Mouse (Mus musculus) midbrain, embryonic 11.5 days (tissue): ENCODE measurements at regions not wholly inside any gene's neighbourhood (a gene's known extent, or its start where the extent isn't known, plus 50 kb on each side); places are given as distances from the start of the nearest gene placed in this dataset.

Experiments used
- ATAC-seq: fragments of 200-750 bp; cut with Nextera tagmentation; 2 replicates; pipeline ENCODE4 v1.8.0; 2017; ENCODE audit warnings: moderate TSS enrichment, moderate library complexity; ENCODE audit not compliant: low FRiP score
- DNase-seq: peaks from one replicate; pipeline ENCODE4 v3.0.0; 2015; ENCODE audit warnings: low spot score; ENCODE audit errors: missing footprints
- H3K27ac ChIP-seq: fragments of 300-500 bp; sonication (generic); 2 replicates; pipeline ENCODE4 v1.5.1; 2014; ENCODE audit warnings: low read depth, low read length
- H3K27me3 ChIP-seq: fragments of 300-500 bp; sonication (generic); 2 replicates; pipeline ENCODE4 v1.6.1; 2014; ENCODE audit warnings: mild to moderate bottlenecking, low read length, moderate library complexity, mixed read lengths; ENCODE audit not compliant: control insufficient read depth, insufficient read depth
- H3K36me3 ChIP-seq: fragments of 300-500 bp; sonication (generic); 2 replicates; pipeline ENCODE4 v1.6.1; 2014; ENCODE audit warnings: mild to moderate bottlenecking, low read length, moderate library complexity, mixed read lengths; ENCODE audit not compliant: control insufficient read depth, insufficient read depth
- H3K4me1 ChIP-seq: fragments of 300-500 bp; sonication (generic); 2 replicates; pipeline ENCODE4 v1.6.1; 2014; ENCODE audit warnings: low read length; ENCODE audit not compliant: control insufficient read depth, insufficient read depth
- H3K4me2 ChIP-seq: fragments of 300-500 bp; sonication (generic); 2 replicates; pipeline ENCODE4 v1.6.1; 2014; ENCODE audit warnings: mild to moderate bottlenecking, moderate library complexity
- H3K4me3 ChIP-seq: fragments of 300-500 bp; sonication (generic); 2 replicates; pipeline ENCODE4 v1.5.1; 2014; ENCODE audit warnings: low read depth, low read length
- H3K9ac ChIP-seq: fragments of 300-500 bp; sonication (generic); 2 replicates; pipeline ENCODE4 v1.6.1; 2014; ENCODE audit warnings: low read length
- H3K9me3 ChIP-seq: fragments of 300-500 bp; sonication (generic); 2 replicates; pipeline ENCODE4 v1.6.1; 2016; ENCODE audit warnings: low read length; ENCODE audit not compliant: control insufficient read depth
- WGBS: fragments of 180-500 bp; shearing (Covaris S2); extraction: QIAGEN DNeasy Blood & Tissue Kit; methylation state at CpG from one replicate; pipeline ENCODE4 v1.1.7; 2014; 5-methylcytosine and 5-hydroxymethylcytosine counted together

DNA sequence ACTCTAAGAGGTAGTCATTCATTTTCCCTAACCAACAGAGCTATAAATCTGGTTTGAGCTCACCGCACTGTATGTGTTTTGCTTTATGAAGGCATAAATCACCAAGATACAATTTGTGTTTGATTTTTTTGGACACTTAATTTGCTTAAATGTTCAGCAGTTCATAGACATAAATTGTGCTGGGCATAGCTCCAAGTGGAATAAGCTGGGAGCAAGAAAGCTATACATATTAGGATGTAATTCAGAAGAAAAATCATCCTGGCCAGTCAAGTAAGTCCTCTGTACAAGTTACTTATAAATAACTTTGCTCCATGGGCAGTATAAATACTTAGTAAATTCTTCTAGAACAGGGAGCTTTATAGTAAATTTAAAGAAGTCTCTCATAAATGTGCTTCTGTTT lies 267.0 kb upstream of the Atp5g3 start:
- H3K4me2 ChIP-seq, result no peak overlapping the region
- no peak overlapping the region for H3K27ac ChIP-seq
- H3K9me3 ChIP-seq, result no peaks in the 10 kb centered on the region
- H3K9ac ChIP-seq, result no peak overlapping the region
- no peaks in the 10 kb centered on the region for H3K36me3 ChIP-seq
- ATAC-seq, result no peak
- H3K4me3 ChIP-seq, result no peak overlapping the region
- no peak for DNase-seq
- WGBS, result 100% methylated on average over 1 of the region's 1 CpGs
- no peaks in the 10 kb centered on the region for H3K4me1 ChIP-seq
- no peaks in the 10 kb centered on the region for H3K27me3 ChIP-seq

DNA sequence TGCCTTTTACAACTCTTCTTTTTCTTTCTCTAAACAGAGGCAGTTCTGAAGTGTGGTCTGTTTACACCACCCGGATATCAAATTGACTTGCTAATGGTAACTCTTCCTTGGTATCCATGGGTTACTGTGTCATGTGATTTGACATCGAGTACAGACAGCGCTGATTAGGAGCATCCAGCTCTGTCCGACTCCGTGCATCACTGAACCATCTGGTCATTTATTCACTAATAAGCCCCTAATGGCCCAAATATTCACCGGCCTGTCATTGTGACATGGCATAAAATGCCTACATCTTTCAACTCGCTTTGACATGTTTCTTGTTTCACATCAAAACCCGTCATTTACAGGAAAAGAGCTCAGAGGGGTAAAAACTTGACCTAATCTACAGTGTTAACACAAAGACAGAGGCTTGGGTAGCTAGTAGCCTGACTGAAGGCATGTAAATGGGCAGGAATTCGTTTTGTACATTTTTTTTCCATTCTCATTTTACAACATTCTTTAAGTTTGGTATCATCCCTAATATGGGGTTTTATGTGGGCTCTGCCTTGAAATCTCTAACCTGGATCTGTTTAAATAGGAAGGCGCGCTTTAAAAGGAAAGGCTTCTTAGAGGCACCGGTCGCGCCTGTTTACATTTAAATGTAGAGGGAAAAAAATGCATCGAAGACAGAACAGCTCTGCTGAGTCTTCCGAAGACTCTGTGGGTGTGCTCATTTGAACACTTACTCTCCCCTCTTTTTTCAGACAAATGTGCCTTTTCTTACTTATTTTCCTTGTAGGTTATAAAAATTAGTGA lies 257.8 kb upstream of the Atp5g3 start:
- Histone ChIP-seq H3K4me1 (0 out of 2 replicates have a peak, but pooled peaks cover 3% of the 10 kb centered on the region), H3K9ac (no peak overlapping the region), H3K27ac (0 out of 2 replicates have a peak overlapping the region, but pooled peaks have one; percentile 35), H3K4me3 (no peak overlapping the region), H3K27me3 (no peaks in the 10 kb centered on the region), H3K9me3 (no peaks in the 10 kb centered on the region), H3K4me2 (no peak overlapping the region), H3K36me3 (no peaks in the 10 kb centered on the region)
- DNase-seq (peak; percentile 87), ATAC-seq (peak; percentile 78)
- WGBS, result 42% methylated on average over 16 of the region's 16 CpGs

DNA sequence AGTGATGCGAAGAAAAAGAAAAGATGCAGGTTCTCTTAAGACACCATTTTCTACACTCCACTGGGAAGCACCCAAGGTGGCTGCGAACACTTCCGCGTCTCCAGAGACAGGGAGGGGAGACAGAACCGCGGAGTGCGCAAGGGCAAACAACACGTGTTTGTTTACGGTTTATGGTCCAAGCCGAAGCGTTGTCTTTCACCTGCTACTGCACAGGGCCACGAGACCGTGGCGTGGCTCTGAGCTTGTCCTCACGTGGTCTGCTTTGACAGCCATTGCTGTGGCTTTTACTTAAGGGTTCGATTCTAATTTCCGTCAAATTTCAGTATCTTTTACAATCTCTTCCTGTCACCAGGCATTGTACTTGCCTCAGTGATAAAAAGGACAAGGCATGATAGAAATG lies 257.2 kb upstream of the Atp5g3 start:
- no peak overlapping the region for H3K4me3 ChIP-seq
- 0 out of 2 replicates have a peak, but pooled peaks cover 3% of the 10 kb centered on the region for H3K4me1 ChIP-seq
- 90% methylated on average over 17 of the region's 17 CpGs for WGBS
- DNase-seq (no peak), ATAC-seq (peak; percentile 30; the same call in 1 of the 2 replicates)
- no peaks in the 10 kb centered on the region for H3K36me3 ChIP-seq
- H3K27me3 ChIP-seq, result no peaks in the 10 kb centered on the region
- H3K4me2 ChIP-seq, result no peak overlapping the region
- H3K27ac ChIP-seq, result 0 out of 2 replicates have a peak overlapping the region, but pooled peaks have one; percentile 5
- no peak overlapping the region for H3K9ac ChIP-seq
- no peaks in the 10 kb centered on the region for H3K9me3 ChIP-seq

DNA sequence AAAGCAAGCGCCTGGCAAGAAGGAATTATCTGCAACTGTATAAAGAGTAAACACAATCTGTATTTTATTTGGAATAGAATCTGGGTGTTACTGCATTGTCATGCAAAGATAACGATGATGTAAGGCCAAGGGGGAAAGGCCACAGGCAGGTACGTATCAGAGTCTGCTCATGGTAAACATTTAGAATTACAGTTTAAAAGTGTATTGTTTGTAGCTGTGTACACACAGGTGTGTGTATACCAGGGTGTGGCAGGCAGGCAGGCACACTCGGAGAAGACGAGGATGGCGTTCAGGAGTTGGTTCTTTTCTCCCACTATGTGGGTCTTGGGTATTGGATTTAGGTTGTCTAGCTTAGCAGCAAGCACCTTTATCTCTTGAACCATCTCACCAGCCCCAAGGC lies 242.9 kb upstream of the Atp5g3 start:
- no peaks in the 10 kb centered on the region for H3K36me3 ChIP-seq
- H3K4me1 ChIP-seq, result peaks cover 10% of the 10 kb centered on the region
- no peak overlapping the region for H3K27ac ChIP-seq
- ATAC-seq, result no peak
- no peak overlapping the region for H3K4me3 ChIP-seq
- H3K9ac ChIP-seq, result no peak overlapping the region
- H3K9me3 ChIP-seq, result no peaks in the 10 kb centered on the region
- no peaks in the 10 kb centered on the region for H3K27me3 ChIP-seq
- DNase-seq, result no peak
- WGBS, result 82% methylated on average over 6 of the region's 6 CpGs
- no peak overlapping the region for H3K4me2 ChIP-seq

DNA sequence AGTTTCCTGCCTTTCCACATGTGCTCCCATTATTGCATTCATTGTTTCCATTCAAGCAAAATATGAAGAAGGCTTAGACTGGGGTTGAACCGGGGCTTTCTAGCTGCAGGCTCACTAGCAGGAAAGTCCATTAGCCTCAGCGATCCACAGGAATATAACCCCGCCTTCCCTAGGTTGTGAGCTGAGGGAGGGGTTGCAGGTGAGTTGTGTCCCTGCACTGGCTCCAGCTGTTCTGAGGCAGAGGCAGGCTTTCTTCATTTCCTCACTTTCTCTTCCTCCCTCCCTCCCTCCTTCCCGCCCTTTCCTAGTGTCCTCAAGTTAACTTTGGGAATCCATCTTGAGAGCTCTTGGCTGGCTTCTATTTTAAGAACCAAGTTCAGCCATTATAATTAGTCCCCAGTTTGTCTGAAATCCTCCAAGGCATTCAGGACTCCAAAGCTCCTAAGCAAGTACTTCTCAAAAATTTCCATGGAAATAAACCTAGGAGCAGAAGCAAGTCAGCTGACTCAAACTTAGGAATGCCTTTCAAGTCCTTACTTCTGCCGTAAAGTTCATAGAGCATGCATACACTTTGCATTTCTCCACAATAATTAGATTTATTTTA lies 242.2 kb upstream of the Atp5g3 start:
- Histone ChIP-seq H3K4me2 (no peak overlapping the region; the same call in 1 of the 2 replicates), H3K4me3 (no peak overlapping the region), H3K36me3 (no peaks in the 10 kb centered on the region), H3K9me3 (no peaks in the 10 kb centered on the region), H3K27ac (peak overlapping the region; percentile 11; the same call in 1 of the 2 replicates), H3K27me3 (no peaks in the 10 kb centered on the region), H3K4me1 (peaks cover 10% of the 10 kb centered on the region), H3K9ac (no peak overlapping the region)
- ATAC-seq, result peak; percentile 52; the same call in 1 of the 2 replicates
- WGBS, result 32% methylated on average over 5 of the region's 5 CpGs
- peak; percentile 90 for DNase-seq

DNA sequence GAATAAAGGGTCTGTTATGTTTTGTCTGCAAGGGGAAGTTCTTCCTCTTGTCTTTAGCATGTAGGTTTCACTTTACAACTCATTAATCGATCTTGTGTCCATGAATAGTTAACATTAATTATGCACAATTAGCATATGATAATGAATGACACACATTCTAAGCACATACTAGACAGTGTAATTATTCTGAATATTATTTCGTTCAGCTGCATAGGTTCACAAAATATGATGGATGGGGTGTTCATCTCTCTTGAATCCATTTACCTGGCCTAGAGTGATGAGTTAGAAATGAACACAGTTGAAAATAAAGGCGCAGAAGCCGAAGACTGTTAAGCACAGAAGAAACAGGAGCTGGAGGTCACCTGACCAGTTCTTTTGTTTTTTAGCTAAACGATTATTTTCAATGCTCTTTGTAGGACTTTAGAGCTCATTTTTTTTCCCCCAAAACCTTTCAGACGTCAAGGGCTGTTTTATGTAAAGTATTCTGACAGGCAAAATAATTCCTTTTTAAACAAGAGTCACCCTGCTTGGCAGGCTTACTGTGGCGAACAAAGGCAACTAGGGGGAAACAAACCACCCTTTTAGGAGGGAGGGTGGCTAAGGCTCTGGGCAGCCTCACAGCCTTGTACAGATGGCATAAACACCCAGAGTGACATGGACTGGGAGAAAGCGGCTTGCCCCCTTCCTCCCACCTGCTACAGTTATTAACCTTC lies 241.6 kb upstream of the Atp5g3 start:
- Histone ChIP-seq H3K4me2 (no peak overlapping the region; the same call in 1 of the 2 replicates), H3K9me3 (no peaks in the 10 kb centered on the region), H3K9ac (0 out of 2 replicates have a peak overlapping the region, but pooled peaks have one; percentile 18), H3K27me3 (no peaks in the 10 kb centered on the region), H3K4me1 (peaks cover 10% of the 10 kb centered on the region), H3K36me3 (no peaks in the 10 kb centered on the region), H3K27ac (no peak overlapping the region; the same call in 1 of the 2 replicates), H3K4me3 (no peak overlapping the region)
- peak; percentile 84 for ATAC-seq
- 38% methylated on average over 8 of the region's 8 CpGs for WGBS
- peak; percentile 87 for DNase-seq

DNA sequence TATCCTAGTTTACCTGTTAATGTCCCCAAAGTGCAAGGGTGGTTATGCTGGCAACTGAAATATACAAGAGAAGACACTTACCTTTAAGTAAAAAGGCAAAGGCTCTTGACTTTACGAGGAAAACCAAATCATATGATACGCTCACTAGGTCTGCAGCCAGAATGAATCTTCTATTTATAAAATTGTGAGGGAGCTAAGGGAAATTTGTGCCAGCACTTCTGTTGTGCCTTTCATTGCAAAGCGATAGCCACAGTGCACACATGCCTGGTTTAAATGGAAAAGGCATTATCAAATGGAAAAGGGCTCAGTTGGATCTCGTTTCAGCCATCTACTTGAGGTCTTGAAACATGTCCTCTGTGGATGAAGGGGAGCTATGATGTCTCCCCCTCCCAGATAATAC lies 236.1 kb upstream of the Atp5g3 start:
- Histone ChIP-seq H3K4me3 (no peak overlapping the region), H3K9ac (no peak overlapping the region), H3K27me3 (no peaks in the 10 kb centered on the region), H3K27ac (no peak overlapping the region), H3K9me3 (no peaks in the 10 kb centered on the region), H3K4me1 (no peaks in the 10 kb centered on the region), H3K4me2 (no peak overlapping the region), H3K36me3 (no peaks in the 10 kb centered on the region)
- 86% methylated on average over 4 of the region's 4 CpGs for WGBS
- ATAC-seq (no peak), DNase-seq (no peak)

DNA sequence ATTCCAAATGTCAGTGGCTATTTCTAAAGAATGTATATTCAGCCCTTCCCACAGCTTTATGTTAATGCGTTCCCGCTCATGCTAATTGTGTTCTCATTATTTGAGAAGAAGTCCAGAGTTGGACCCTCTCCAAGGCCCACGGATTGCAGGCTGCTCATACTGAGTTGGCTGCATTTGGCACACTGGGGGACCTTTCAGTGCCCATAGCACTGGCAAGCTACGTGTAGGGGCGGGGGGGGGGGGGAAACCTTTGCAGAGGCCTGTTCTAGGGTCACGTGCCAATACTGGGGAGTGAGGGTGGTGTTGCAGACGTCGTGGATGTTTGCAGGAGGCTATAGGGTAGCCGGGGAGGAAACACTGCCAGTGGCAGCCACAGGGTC lies 225.5 kb upstream of the Atp5g3 start:
- ATAC-seq (peak; percentile 69; the same call in 1 of the 2 replicates), DNase-seq (peak; percentile 77)

More for the DNA sequence above, 225.5 kb upstream of the Atp5g3 start:
- no peak overlapping the region for H3K4me3 ChIP-seq
- no peak overlapping the region for H3K27ac ChIP-seq
- H3K9me3 ChIP-seq, result no peaks in the 10 kb centered on the region
- peaks cover 13% of the 10 kb centered on the region for H3K4me1 ChIP-seq
- H3K36me3 ChIP-seq, result no peaks in the 10 kb centered on the region
- H3K9ac ChIP-seq, result no peak overlapping the region
- no peak overlapping the region for H3K4me2 ChIP-seq
- 25% methylated on average over 9 of the region's 9 CpGs for WGBS
- H3K27me3 ChIP-seq, result no peaks in the 10 kb centered on the region
